Mouse (Mus musculus) embryonic stem cell, embryonic (primary cell): ENCODE measurements at regions not wholly inside any gene's neighbourhood (a gene's known extent, or its start where the extent isn't known, plus 50 kb on each side); places are given as distances from the start of the nearest gene placed in this dataset.

Experiments
- CTCF ChIA-PET, 4 experiments: fragments of 300-600 bp in 2 of 4; fragments of 350-600 bp in 2 of 4; sonication (Branson Sonifier 250); formaldehyde crosslinking; loops; one replicate each; lab custom pipeline; 2022; ENCODE audit warnings: inconsistent platforms in 2 of 4; lab: Charles Lee
- POLR2A ChIA-PET, 4 experiments: fragments of 300-600 bp in 2 of 4; fragments of 350-600 bp in 2 of 4; sonication (Branson Sonifier 250); formaldehyde crosslinking; loops; one replicate each; lab custom pipeline; 2022; ENCODE audit warnings: antibody characterized with exemption in 4 of 4, inconsistent platforms in 1 of 4; lab: Charles Lee

GRCm38 (mm10) chr4:106113747-106114146, 202.3 kb upstream of the Usp24 start:
- ChIA-PET POLR2A (interaction anchor here in 1 of 4 experiments (0.6 kb wide), 1 partner anchor 316 kb away, joined by 4 read pairs; no protein-coding TSS in a partner anchor), CTCF (interaction anchor here in 1 of 4 experiments (0.6 kb wide), 1 partner anchor 95 kb away, joined by 4 read pairs; no protein-coding TSS in a partner anchor)

- ChIA-PET CTCF (interaction anchor here in 1 of 4 experiments (0.7 kb wide), 1 partner anchor 109 kb away, joined by 3 read pairs; no protein-coding TSS in a partner anchor), POLR2A (interaction anchor here in 1 of 4 experiments (1.3 kb wide), 1 partner anchor 18 kb away, joined by 4 read pairs; no protein-coding TSS in a partner anchor)
Measured at GRCm38 (mm10) chr4:106116611-106117010, 199.4 kb upstream of the Usp24 start.

DNA sequence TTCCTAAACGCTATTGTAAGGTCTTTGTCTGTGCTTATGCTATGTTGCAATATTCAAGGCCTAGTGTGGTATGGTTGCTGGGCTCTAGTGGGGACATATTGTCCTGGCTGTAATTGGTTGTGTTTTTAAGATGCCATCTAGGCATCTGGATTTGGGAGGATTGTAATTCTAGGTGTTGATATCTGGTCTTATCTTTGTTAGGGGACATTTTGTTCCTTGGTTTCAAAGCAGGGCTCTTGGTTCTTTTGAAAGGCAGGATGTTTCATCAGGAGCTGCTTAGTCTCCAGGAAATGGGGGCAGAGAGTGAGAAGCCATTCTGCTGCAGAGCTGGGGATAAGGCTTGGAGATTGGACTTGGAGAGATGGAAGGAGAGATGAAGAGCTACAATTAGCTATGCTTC, 194.7 kb upstream of the Usp24 start:
- ChIA-PET POLR2A (no interaction called here), CTCF (no interaction called here)

GRCm38 (mm10) chr4:106123038-106123654, 192.9 kb upstream of the Usp24 start:
- POLR2A ChIA-PET = interaction anchor here in 1 of 4 experiments (0.6 kb wide), 1 partner anchor 1011 kb away, joined by 5 read pairs; no protein-coding TSS in a partner anchor

DNA sequence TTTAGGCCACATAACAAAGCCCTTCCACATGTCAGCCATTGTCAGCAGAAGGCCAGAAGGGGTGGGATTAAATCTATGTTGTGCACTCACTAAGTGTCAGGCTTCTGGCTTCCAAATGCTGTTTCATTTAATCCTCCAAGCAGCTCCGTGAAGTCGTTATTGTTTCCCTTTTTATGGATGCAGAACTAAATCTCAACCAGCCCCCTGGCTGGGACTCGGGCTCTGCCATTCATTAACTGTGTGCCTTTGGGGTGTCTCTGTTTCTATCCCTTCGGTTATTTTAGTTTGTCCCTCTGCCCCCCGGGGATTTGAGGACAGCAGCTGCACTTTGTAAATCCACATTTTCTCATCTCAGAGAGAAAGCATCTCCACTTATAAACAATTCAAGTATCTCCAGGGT, 188.8 kb upstream of the Usp24 start:
- ChIA-PET CTCF (interaction anchor here in 2 of 4 experiments (1.3 to 2.3 kb wide), 2 partner anchors 98 kb away, joined by 4 to 5 read pairs; no protein-coding TSS in a partner anchor), POLR2A (no interaction called here)

More at GRCm38 (mm10) chr4:106123038-106123654, 192.9 kb upstream of the Usp24 start:
- CTCF ChIA-PET = interaction anchor here in 1 of 4 experiments (0.7 kb wide), 1 partner anchor 38 kb away, joined by 3 read pairs; no protein-coding TSS in a partner anchor

- ChIA-PET CTCF (interaction anchor here in 2 of 4 experiments (1.3 to 2.3 kb wide), 2 partner anchors 98 kb away, joined by 4 to 5 read pairs; no protein-coding TSS in a partner anchor), POLR2A (no interaction called here)
Measured at GRCm38 (mm10) chr4:106127641-106128040, 188.4 kb upstream of the Usp24 start.

GRCm38 (mm10) chr4:106129327-106129726, 186.7 kb upstream of the Usp24 start:
- CTCF ChIA-PET = no interaction called here
- POLR2A ChIA-PET = interaction anchor here in 2 of 4 experiments (0.6 to 0.7 kb wide), 3 partner anchors 27 to 166 kb away, joined by 3 read pairs; no protein-coding TSS in a partner anchor

GRCm38 (mm10) chr4:106129803-106130202, 186.2 kb upstream of the Usp24 start:
- POLR2A ChIA-PET = interaction anchor here in 2 of 4 experiments (0.6 to 0.7 kb wide), 3 partner anchors 27 to 165 kb away, joined by 3 read pairs; no protein-coding TSS in a partner anchor
- CTCF ChIA-PET = no interaction called here

- CTCF ChIA-PET = interaction anchor here in 2 of 4 experiments (0.5 to 1.9 kb wide), 2 partner anchors 27 to 978 kb away, joined by 5 to 6 read pairs; no protein-coding TSS in a partner anchor
- POLR2A ChIA-PET = interaction anchor here in 2 of 4 experiments (0.6 to 1.5 kb wide), 2 partner anchors 17 kb away, joined by 4 read pairs; no protein-coding TSS in a partner anchor
Measured at GRCm38 (mm10) chr4:106133746-106134730, 182.0 kb upstream of the Usp24 start.

- ChIA-PET CTCF (no interaction called here), POLR2A (no interaction called here)
Measured at GRCm38 (mm10) chr4:106142741-106143140, 173.3 kb upstream of the Usp24 start.

DNA sequence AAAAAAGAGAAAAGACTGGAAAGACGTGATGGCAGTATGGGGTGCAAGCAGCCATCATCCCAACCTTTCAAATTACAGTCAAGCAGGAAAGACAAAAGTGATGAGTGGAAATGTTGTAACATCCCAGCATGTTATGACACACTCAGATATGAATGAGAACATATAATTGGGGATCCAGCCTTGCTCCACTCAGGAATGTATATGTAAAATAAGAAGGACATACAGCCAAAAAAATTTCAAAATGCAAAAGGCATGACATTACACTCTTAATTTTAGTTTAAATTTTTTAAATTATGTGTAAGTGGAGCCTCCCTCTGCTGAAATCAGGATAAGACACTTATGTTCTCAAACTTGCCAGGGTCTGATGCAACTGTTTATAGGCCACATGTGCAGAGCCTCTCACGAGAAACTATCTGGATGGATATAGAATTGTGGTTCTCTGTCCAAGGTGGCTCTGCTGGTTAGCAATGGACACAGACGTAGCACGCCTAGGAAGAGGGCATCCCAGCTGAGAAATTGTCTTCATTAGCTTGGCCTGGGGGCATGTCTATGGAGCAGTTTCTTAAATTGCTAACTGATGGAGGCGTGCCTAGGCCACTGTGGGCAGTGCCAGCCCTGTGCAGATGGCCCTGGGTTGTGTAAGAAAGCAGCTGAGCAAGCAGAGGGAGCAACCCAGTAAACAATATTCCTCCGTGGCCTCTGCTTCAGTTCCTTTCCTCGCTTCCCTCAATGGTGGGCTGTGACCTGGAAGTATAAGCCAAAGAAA, 171.5 kb upstream of the Usp24 start:
- POLR2A ChIA-PET = no interaction called here
- CTCF ChIA-PET = interaction anchor here in 1 of 4 experiments (1.3 kb wide), 1 partner anchor 17 kb away, joined by 4 read pairs; no protein-coding TSS in a partner anchor

GRCm38 (mm10) chr4:106146919-106147460, 169.0 kb upstream of the Usp24 start:
- CTCF ChIA-PET = no interaction called here

GRCm38 (mm10) chr4:106148866-106149265, 167.1 kb upstream of the Usp24 start:
- ChIA-PET CTCF (interaction anchor here in 1 of 4 experiments (3.4 kb wide), 1 partner anchor 13 kb away, joined by 15 read pairs; no protein-coding TSS in a partner anchor), POLR2A (interaction anchor here in 1 of 4 experiments (0.6 kb wide), 1 partner anchor 157 kb away, joined by 3 read pairs; no protein-coding TSS in a partner anchor)

More at GRCm38 (mm10) chr4:106146919-106147460, 169.0 kb upstream of the Usp24 start:
- POLR2A ChIA-PET = no interaction called here

GRCm38 (mm10) chr4:106149471-106150048, 166.5 kb upstream of the Usp24 start:
- CTCF ChIA-PET = interaction anchor here in 1 of 4 experiments (3.4 kb wide), 1 partner anchor 12 kb away, joined by 15 read pairs; no protein-coding TSS in a partner anchor
- POLR2A ChIA-PET = no interaction called here

GRCm38 (mm10) chr4:106150775-106151174, 165.2 kb upstream of the Usp24 start:
- ChIA-PET POLR2A (interaction anchor here in 1 of 4 experiments (0.6 kb wide), 1 partner anchor 16 kb away, joined by 4 read pairs; no protein-coding TSS in a partner anchor), CTCF (interaction anchor here (0.5 to 3.4 kb wide), 5 partner anchors 11 to 976 kb away, joined by 3 to 15 read pairs (median 4); no protein-coding TSS in a partner anchor)

- CTCF ChIA-PET = no interaction called here
- POLR2A ChIA-PET = no interaction called here
Measured at GRCm38 (mm10) chr4:106157451-106158179, 158.4 kb upstream of the Usp24 start.
